Mouse (Mus musculus): Measurements from ENCODE around the gene Chrna7.

Gene Chrna7

GRCm38 (mm10) chr7:63212084-63212723 is at the start of gene Chrna7:
TSS of gene Chrna7 (minus strand) at chr7:63212569.
- DNase-seq (ENCODE audit: inconsistent age in 2 of 2, low spot score in 1 of 2): peak; percentile 85 to 92

DNA sequence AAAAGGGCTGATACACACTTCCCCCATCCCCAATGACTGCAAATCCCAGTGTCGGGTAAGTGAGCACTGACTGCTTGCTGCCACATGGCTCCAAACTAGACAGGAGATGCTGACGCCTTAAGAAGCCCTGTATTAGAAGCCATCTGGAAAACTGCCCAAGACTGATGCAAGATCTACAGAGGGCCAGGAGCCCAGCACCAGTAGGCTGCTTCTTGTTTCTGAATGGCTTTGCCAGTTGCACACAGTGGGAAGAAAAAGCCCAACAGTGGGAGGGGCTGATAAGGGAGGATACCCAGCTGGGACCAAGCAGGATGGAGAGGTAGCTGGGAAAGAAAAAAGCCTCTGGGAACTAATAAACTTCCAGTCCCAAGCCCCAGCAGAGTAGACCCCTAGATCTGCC is 37.0 kb upstream of the Chrna7 start:
- DNase-seq (ENCODE audit: inconsistent age in 2 of 2, low spot score in 1 of 2): no peak

DNA sequence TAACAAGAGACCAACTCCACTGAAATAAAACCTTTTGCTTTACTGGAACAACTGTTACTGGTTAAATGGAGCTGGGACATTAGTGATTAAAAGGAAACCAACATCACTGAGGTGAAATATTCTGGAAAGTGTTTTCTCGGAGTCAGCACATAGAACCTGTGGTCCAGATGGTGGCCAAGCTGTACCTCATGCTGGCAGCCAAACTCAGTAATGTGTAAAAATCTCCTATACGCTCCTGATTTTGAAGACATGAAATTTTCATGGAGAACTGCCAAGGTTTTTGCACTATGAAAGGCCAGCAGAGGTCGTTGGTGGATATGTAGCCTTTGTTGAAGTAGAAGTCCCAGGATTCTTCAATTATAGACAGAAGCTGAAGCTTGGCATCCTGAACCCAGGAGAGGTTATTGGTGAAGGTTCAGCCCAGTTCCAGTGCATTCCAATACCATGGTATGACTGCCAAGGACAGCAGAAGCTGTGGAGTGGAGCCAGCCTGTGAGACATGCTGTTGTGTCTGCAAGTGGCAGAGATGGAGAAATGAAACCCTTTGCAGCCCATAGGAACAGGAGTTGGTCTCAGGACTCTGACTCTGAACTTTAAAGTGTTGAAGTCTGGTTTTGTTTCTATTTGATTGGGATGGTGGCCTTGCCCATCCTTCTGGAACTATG is 25.6 kb upstream of the Chrna7 start:
- no peak for DNase-seq (ENCODE audit: inconsistent age in 2 of 2, low spot score in 1 of 2)

- DNase-seq (ENCODE audit: inconsistent age in 2 of 2, low spot score in 1 of 2): no peak
Observed at GRCm38 (mm10) chr7:63225066-63225780, 12.9 kb upstream of the Chrna7 start.

GRCm38 (mm10) chr7:63211641-63212083 is 707 bp downstream of the Chrna7 start:
- no peak for DNase-seq (ENCODE audit: inconsistent age in 2 of 2, low spot score in 1 of 2)

GRCm38 (mm10) chr7:63209501-63209900 is 2.9 kb downstream of the Chrna7 start:
- DNase-seq (ENCODE audit: inconsistent age in 2 of 2, low spot score in 1 of 2): no peak

DNA sequence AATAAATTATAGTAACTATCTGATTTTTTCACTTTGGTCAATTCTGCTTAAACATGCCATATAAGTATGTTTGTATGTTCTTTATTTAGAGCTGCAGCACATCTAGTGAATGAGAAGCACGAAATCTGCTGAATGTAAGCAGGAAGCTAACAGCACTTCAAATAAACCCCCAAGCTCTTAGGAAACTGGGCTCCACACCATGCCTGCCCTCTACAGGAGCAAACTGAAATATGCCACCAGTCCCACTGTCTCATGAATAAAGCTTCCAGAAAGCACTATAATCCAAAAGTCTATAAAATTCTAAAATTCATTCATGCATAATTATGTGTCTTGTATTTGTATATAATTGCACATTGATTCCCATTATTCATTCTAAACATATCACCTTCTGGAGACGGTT is 5.2 kb downstream of the Chrna7 start:
- no peak for DNase-seq (ENCODE audit: inconsistent age in 2 of 2, low spot score in 1 of 2)

- no peak for DNase-seq (ENCODE audit: inconsistent age in 2 of 2, low spot score in 1 of 2)
Observed at GRCm38 (mm10) chr7:63195560-63195959, 16.8 kb downstream of the Chrna7 start.

DNA sequence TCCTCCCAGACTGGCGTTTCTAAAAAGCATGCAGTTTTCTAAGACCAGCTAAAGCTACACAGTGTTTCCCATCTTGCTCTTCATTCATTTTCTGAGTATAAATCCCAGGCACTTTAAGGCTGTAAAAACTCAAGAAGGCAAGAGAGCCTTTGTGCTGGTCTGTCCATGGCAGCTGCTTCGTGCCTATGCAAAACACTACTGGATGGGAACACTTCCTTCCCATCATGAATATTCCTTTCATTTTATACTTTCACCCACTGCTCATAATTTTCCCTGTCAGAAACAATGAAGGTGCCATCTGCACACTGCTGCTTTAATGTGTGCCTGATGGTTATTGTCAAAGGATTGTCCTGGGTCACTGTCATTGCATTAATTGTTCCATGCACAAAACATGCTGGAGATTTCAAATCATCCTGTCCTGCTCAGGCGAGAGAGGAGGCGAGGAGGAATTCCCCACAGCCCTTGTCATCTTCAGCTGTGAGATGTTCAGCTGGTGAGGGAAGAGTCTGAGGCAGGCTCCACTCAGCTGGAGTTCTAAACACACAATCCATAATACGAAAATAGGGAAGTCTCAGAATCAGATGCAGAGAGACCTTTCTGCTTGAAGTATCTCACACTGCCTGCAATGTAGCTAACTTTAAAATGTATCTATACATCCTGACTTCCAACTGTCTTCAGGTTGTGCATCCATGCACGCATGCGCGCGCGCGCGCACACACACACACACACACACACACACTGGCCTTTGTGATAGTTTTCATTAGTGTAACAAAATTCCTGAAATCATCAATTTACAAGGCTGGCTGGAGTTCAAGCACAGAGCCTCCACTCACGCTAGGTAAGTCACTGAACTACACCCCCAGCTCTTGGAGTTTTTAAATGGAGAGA is 22.5 kb downstream of the Chrna7 start:
- DNase-seq (ENCODE audit: inconsistent age in 2 of 2, low spot score in 1 of 2): no peak

- no peak for DNase-seq (ENCODE audit: inconsistent age in 2 of 2, low spot score in 1 of 2)
Observed at GRCm38 (mm10) chr7:63170063-63170787, 42.1 kb downstream of the Chrna7 start.

- no peak for DNase-seq (ENCODE audit: inconsistent age in 2 of 2, low spot score in 1 of 2)
Observed at GRCm38 (mm10) chr7:63164617-63165016, 47.8 kb downstream of the Chrna7 start.

DNA sequence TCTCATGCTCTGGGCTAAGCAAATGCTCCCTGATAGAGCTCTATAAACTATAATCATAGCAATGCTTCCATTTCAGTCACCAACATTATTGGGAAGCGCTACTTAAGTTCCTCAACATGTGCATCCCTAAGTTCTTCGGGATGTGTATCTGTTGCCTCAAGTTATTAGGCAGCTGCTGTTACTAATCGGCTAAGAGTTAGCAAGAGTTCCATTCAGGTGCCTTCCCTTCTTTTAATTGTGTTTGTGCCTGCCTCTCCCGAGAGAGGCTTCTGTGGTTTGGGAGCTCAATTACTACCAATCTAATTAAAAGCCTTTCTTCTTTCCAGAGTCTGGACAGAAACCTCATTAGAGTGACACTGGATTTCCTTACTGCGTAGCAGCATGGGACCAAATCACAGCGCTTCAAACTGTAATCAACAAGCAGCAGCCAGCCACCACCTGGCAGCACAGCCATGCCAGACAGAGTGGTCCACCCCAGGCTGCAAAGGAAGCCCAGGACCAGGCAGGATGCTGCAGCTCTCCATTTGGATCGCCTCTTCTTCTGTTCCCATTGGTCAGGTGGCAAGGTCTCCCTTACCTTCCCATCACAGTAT is 50.0 kb downstream of the Chrna7 start:
- peak in 1 of 2 experiments; percentile 17 for DNase-seq (ENCODE audit: inconsistent age in 2 of 2, low spot score in 1 of 2)

- DNase-seq (ENCODE audit: inconsistent age in 2 of 2, low spot score in 1 of 2): no peak
Observed at GRCm38 (mm10) chr7:63153239-63153638, 59.1 kb downstream of the Chrna7 start.

DNA sequence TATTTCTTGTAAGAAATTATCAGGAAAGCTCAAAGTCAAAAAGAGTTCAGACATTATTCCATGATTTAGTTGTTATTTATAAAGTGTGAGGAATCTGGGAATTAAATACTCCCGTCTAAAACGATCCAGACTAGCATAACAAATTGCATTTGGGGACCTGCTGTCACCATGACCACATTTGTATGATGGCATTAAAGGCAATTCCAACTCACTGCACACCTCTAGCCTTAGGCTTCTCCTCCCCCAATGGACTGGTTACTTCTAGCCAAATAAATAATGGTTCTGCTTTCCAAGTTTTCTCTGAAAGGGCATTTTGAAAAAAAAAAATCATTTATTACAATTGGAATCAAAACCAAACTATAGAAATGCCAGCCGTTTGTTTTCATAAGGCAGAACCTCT is 63.6 kb downstream of the Chrna7 start:
- no peak for DNase-seq (ENCODE audit: inconsistent age in 2 of 2, low spot score in 1 of 2)

DNA sequence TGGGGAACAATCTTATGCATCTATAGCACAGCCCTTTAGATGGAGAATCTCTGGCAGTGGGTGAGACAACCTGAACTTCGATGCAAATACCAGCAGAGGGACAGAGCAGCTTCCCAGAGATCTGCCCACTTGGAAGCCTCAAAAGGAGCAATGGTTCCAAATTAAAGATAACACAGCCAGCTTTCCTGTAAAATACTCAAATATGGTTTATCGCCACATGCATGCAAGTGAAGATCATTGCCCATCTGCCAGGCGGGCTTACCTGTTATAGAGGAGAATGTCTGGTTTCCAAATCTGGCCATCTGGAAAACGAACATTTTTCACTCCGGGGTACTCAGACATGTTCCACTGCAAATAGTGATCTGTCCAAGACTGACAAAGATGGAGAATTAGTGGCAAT is 64.0 kb downstream of the Chrna7 start:
- DNase-seq (ENCODE audit: inconsistent age in 2 of 2, low spot score in 1 of 2): no peak

DNA sequence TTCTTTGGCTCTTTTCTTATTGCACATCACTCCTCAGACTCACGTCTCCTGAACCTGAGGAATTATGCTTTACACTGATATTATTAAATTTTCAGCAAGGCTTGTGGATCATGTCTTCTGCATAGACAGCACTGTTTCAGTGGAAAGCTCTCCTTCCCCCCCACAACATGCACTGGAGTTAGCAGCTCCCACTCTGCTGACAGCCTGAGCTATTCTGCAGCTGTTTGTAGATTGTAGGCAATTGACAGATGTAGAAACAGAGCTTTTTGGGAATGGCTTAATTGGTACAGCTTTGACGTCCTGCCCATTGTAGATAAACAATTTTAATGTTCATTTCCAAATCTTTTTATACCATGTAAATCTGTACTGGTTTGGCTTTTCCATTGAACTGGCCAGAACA is 89.8 kb downstream of the Chrna7 start:
- no peak for DNase-seq (ENCODE audit: inconsistent age in 2 of 2, low spot score in 1 of 2)

GRCm38 (mm10) chr7:63113671-63114070 is 98.7 kb downstream of the Chrna7 start:
- DNase-seq (ENCODE audit: inconsistent age in 2 of 2, low spot score in 1 of 2): no peak

DNA sequence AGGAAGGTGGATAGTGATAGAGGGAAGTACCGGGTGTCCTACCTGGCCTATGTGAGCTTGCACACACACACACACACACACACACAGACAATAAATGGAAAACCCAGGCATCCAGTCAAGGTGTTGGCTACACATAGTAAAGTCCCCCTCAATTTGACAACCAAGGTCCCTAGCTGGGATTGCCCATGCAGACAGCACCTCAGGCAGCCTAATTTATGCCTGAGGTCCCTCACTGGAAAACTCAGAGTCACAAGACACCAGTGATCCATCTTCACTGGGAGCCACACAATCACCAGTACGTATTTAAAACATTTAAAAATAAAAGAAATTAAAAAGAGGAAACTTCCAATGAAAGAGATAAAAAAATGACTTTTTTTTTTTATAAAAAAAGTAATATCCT is 99.1 kb downstream of the Chrna7 start:
- no peak for DNase-seq (ENCODE audit: inconsistent age in 2 of 2, low spot score in 1 of 2)

- no peak for DNase-seq (ENCODE audit: inconsistent age in 2 of 2, low spot score in 1 of 2)
Observed at GRCm38 (mm10) chr7:63109348-63109747, 103.0 kb downstream of the Chrna7 start.

GRCm38 (mm10) chr7:63085954-63086353 is 126.4 kb downstream of the Chrna7 start:
- DNase-seq (ENCODE audit: inconsistent age in 2 of 2, low spot score in 1 of 2): no peak

Data from adrenal gland, adult (tissue).